Mouse (Mus musculus) cerebellum, adult 8-10 months (tissue): ENCODE measurements at regions not wholly inside any gene's neighbourhood (a gene's known extent, or its start where the extent isn't known, plus 50 kb on each side); places are given as distances from the start of the nearest gene placed in this dataset.
"Not testable (repeated sequence)": the region's sequence is repeated elsewhere in the genome, so short reads cannot be mapped to it uniquely, and the experiment has no call there.

Experiments
- DNase-seq: peaks from one replicate; pipeline ENCODE4 v3.0.0; 2022

GRCm38 (mm10) chr13:97333801-97334534 lies 93.1 kb downstream of the Enc1 start:
- DNase-seq: no peak

- DNase-seq: no peak
Observed at GRCm38 (mm10) chr13:97331072-97331471, 90.2 kb downstream of the Enc1 start.

GRCm38 (mm10) chr13:97321307-97321706 lies 80.4 kb downstream of the Enc1 start:
- DNase-seq: not testable (repeated sequence)

DNA sequence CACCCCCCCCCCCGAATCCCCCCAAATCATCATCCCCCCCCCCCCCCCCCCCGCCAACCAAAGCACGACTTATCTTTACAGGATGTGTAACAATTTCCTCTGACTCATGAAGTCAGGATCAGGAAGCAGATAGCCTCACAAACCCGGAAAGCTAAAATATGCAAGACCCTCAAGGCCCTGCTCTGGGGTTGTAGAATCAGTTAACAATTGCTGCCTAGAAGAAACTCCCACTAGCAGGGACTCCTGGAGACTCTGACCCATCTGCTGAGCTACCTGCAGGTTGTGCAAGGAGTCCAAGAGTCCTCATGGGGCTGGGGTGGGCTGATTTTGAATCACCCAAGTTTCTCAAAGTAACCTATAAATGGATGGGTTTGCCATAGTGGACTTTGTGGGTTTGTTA lies 79.9 kb downstream of the Enc1 start:
- DNase-seq: no peak

- DNase-seq: no peak
Observed at GRCm38 (mm10) chr13:97320298-97320697, 79.4 kb downstream of the Enc1 start.

- no peak for DNase-seq
Observed at GRCm38 (mm10) chr13:97317633-97318032, 76.7 kb downstream of the Enc1 start.

DNA sequence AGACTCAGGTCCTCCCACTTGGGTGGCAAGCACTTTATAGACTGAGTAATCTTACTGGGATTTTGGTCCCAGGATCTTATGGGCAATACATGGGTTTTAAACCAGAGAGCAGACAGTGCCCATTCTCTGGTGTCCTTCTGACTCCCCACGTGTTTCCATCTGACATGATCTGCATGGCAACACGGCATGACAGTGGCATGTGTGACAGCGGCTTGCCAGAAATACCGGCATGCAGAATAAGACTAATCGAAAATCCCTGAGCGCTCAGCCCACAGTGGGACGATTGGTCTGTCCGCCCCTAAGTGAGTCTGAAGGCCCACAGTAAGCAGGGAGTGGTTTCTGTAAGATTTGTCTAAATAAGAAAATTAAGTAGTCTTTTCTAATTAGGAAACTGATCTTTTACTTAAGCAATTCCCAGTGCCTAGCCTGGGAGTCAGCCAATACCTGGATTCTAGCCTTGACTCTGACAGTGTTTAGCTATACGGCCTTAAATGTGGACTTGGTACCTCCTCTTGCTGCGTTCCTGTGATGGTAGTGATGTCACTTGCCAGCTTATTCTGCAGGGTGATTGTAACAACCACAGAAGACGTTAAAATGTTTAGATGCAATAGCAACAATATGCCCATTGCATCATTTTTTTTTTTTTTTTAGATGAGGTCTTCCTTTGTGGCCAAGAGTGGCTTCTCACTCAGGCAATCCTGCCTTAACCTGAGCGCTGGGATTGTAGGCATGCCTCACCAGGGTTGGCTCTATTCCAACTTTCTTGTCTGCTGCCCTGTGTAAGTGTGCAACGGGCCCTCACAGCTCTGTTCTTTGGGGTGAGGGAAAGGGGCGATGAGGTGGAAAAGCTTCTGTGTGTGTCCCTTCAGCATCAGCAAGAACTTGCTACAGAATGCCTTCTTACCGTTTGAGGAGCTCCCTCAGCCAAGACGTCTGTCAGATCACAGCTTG lies 71.8 kb downstream of the Enc1 start:
- DNase-seq: no peak

DNA sequence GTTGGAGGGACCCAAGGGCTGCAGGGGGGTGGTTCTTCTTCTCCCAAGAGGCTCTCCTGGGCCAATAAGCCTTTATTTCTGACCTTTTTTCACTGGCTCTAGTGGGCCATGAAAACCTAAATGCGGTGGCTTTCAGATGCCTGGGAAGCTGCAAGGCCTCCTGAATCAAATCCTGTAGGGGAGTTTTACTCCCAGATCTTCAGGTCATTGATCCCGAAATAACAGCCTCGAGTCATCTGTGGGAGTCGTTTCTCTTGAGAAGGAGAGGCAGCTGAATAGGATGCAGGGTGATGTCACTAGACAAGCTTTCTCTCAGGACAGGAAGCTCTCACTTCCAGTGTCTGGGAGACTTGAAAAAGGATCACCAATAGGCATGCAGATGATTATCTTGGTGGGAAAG lies 70.4 kb downstream of the Enc1 start:
- no peak for DNase-seq

DNA sequence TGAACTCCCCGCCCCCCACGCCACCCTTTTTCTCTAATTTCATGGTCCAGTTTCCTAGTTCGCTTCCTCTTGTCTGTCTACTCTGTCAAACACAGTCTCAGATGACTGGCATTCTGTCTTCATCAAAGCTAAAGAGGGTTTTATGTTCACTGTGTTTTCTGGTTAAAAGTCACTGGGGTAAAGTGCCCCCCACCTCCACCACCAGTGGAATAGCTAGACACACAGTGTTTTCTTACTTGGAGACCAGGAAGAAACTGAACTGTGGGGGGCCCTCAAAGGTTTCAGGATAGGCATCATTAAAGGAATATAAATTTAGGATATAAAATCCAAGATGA lies 69.9 kb downstream of the Enc1 start:
- DNase-seq: no peak

DNA sequence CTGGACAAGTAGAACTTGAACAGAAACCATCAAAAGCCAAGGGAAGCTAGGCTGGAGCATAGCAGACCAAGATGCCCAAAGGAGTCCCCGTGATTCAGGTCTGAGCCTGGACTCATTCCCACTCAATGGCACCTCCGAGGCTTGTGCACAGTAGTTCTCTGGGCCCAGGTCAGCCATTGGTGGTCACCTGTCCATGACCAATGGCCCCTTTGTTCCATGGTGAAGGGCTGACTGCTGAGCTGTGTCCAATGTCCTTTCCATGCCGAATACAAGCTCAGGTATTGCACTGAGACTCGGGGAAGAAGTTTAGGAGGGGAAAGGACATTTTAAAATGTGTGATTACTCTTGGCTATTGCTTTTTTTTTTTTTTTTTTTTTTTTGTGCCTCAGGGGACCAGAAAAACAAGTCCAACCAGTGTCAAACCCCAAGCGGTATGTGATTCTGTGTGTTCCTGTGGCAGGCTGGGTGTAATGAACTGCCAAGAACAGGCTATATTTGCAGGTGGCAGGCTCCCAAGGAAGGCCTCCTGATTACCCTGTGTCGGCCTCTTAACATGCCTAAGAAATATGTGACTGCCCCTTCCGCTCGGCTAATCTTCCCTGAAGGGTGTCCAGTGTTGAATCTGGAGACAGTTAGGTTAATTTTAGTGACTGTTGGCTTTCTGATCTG lies 69.4 kb downstream of the Enc1 start:
- DNase-seq: no peak

- no peak for DNase-seq
Observed at GRCm38 (mm10) chr13:97309411-97309810, 68.5 kb downstream of the Enc1 start.

DNA sequence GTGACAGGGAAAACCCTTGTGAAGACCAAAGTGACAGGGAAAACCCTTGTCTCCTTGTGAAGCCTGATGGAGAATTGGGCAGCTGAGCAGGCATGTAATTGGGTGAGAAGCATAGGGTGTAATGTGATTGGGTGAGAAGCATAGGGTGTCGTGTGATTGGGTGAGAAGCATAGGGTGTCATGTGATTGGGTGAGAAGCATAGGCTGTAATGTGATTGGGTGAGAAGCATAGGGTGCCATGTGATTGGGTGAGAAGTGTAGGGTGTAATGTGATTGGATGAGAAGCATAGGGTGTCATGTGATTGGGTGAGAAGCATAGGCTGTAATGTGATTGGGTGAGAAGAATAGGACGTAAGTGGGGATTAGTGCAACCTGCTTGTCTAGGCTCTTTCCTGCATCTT lies 67.5 kb downstream of the Enc1 start:
- no peak for DNase-seq
